Mouse (Mus musculus) liver, adult 2 months (tissue): ENCODE data around the gene Slc1a3. TPM values are rescaled to one million over a fixed set of nuclear protein-coding genes. Genes with fewer than 3 reads are reported as not detected.

Experiments
- DNase-seq: peaks from one replicate; pipeline ENCODE4 v3.0.0-alpha.2; 2011; ENCODE audit warnings: low read depth, low spot score; ENCODE audit errors: extremely low read depth
- H3K27ac ChIP-seq: fragments of 200-500 bp; replicated peaks from 2 replicates; pipeline ENCODE4 v1.5.1; 2012; ENCODE audit warnings: low read depth, mild to moderate bottlenecking, control low read depth, inconsistent platforms, low read length; ENCODE audit not compliant: insufficient read depth
- H3K27me3 ChIP-seq: fragments of 200-500 bp; 2 replicates; pipeline ENCODE4 v1.6.1; 2012; ENCODE audit warnings: mild to moderate bottlenecking, moderate library complexity, low read length, inconsistent platforms; ENCODE audit not compliant: control insufficient read depth, insufficient read depth
- H3K36me3 ChIP-seq: fragments of 200-500 bp; 2 replicates; pipeline ENCODE4 v1.6.1; 2012; ENCODE audit warnings: low read length, inconsistent platforms; ENCODE audit not compliant: control insufficient read depth, insufficient read depth
- H3K4me1 ChIP-seq: fragments of 200-500 bp; 2 replicates; pipeline ENCODE4 v1.6.1; 2011; ENCODE audit warnings: low read length; ENCODE audit not compliant: control insufficient read depth, insufficient read depth
- H3K4me3 ChIP-seq: fragments of 200-500 bp; 2 replicates; pipeline ENCODE4 v1.5.1; 2011; ENCODE audit warnings: low read depth, mild to moderate bottlenecking, control low read depth, low read length, moderate library complexity; ENCODE audit not compliant: insufficient read depth
- H3K79me2 ChIP-seq: fragments of 200-500 bp; 2 replicates; pipeline ENCODE4 v1.6.1; 2012; ENCODE audit warnings: inconsistent platforms, mild to moderate bottlenecking, low read length, moderate library complexity; ENCODE audit not compliant: control insufficient read depth, insufficient read depth
- H3K9ac ChIP-seq: fragments of 200-500 bp; 2 replicates; pipeline ENCODE4 v1.6.1; 2012; ENCODE audit warnings: low read depth, mild to moderate bottlenecking, control low read depth, inconsistent platforms, low read length
- CTCF ChIP-seq: fragments of 200-500 bp; IDR thresholded peaks from 2 replicates; pipeline ENCODE4 v1.5.1; 2011; ENCODE audit warnings: low read depth, low read length, control low read depth
- POLR2A ChIP-seq: fragments of 200-500 bp; IDR thresholded peaks from 2 replicates; pipeline ENCODE4 v1.6.1; 2011; ENCODE audit warnings: low read length, control low read depth; ENCODE audit not compliant: insufficient read depth; ENCODE audit errors: extremely low read depth
- WGBS: fragments of 180-500 bp; shearing (Covaris S2); methylation state at CpG from one replicate; pipeline ENCODE4 v1.1.7; 2018; 5-methylcytosine and 5-hydroxymethylcytosine counted together
- polyA plus RNA-seq: library from polyadenylated mRNA; depleted of rRNA; stranded (reverse); fragments of >200 nt; gene quantifications from 2 replicates; pipeline ENCODE4 v1.2.3, GENCODE M21; 2012
- total RNA-seq: library from RNA; depleted of rRNA; stranded (reverse); fragments of >200 nt; gene quantifications from 2 replicates; pipeline ENCODE4 v1.2.3, GENCODE M21; 2014

Slc1a3 gene
- total and polyA plus RNA-seq, 2 experiments: 0.12 to 0.46 TPM

- Histone ChIP-seq H3K27ac (no peak overlapping the region), H3K4me3 (no peak overlapping the region), H3K9ac (no peak overlapping the region), H3K27me3 (no peaks in the 10 kb centered on the region), H3K36me3 (no peaks in the 10 kb centered on the region), H3K79me2 (no peaks in the 10 kb centered on the region), H3K4me1 (no peaks in the 10 kb centered on the region)
- TF ChIP-seq CTCF: no peak
- TF ChIP-seq POLR2A: no peak
- DNase-seq: no peak
- 78% methylated on average over 8 of the region's 8 CpGs for WGBS
Observed at GRCm38 (mm10) chr15:8643997-8644692, 66.4 kb downstream of the Slc1a3 start.

DNA sequence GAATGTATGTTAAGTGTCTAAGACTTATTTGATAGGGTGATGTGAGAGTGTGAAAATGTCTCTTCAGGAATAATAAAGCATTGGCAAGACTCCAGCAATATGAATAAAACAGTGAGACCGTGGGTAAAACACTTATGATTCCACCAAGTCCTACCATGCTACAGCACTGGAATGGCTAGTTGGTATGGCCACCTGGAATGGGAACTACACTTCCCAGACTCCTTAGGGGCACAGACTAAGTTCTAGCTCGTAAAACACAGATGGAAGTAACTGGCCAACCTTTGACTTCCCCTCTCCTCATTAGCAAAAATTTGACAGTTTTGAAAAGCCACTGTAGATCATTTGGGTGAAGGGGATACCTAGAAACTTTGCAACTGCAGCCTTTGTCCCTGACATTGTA, 70.7 kb downstream of the Slc1a3 start:
- Histone ChIP-seq H3K27me3 (no peaks in the 10 kb centered on the region), H3K36me3 (no peaks in the 10 kb centered on the region), H3K27ac (no peak overlapping the region), H3K4me1 (no peaks in the 10 kb centered on the region), H3K9ac (no peak overlapping the region), H3K79me2 (no peaks in the 10 kb centered on the region), H3K4me3 (no peak overlapping the region)
- 69% methylated on average over 2 of the region's 2 CpGs for WGBS
- TF ChIP-seq CTCF (no peak), POLR2A (no peak)
- no peak for DNase-seq

DNA sequence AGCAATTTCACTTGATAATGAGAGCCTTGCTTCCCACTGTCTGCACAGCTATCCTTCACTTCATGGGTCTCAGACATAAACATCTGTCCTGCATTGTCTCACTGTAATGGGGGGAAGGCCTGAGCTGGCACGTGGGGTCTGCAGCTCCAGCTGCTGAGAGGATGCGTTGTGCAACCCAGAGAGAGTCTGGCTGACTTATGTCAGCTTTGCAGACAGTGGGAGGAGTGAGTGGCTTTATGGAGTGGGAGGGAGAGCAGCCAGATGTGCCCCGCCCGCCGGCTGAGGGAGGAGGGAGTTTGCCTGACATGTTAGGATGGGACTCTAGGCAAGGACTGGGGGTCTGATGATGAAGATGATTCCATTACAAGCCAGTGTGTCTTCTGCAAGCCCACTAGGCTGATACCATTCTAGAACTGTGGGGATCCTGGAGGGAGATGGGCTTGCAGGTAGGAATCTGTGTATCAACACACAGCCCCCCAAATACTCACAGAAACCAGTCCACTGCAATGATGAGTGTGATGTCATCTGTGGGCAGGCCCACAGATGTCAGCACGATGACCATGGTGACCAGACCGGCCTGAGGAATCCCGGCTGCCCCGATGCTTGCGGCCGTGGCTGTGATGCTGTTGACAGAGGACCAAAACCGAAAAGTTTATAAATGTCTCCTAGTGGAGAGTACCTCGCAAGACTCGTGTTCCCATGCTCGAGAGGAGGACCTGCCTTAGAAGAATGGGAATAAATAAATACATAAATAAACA, 71.8 kb downstream of the Slc1a3 start:
- Histone ChIP-seq H3K27ac (no peak overlapping the region), H3K27me3 (no peaks in the 10 kb centered on the region), H3K79me2 (no peaks in the 10 kb centered on the region), H3K4me1 (no peaks in the 10 kb centered on the region), H3K36me3 (no peaks in the 10 kb centered on the region), H3K9ac (no peak overlapping the region), H3K4me3 (no peak overlapping the region)
- 88% methylated on average over 15 of the region's 15 CpGs for WGBS
- TF ChIP-seq CTCF (no peak), POLR2A (no peak)
- no peak for DNase-seq

DNA sequence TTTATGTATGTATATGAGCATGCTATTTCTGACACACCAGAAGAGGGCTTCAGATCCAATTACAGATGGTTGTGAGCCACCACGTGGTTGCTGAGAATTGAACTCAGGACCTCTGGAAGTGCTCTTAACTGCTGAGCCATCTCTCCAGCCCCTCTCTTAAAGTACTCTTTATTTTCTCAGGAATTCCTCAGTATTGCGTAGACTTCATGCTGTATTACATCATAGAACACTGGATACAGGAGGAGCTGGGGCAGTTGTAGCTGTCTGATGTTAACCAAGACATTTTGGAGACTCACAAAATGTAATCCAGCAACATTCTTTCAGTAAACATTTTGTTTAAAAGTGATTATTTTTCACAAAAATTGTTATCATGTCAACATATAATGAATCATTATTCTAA, 73.3 kb downstream of the Slc1a3 start:
- Histone ChIP-seq H3K27ac (no peak overlapping the region), H3K36me3 (no peaks in the 10 kb centered on the region), H3K27me3 (no peaks in the 10 kb centered on the region), H3K4me1 (no peaks in the 10 kb centered on the region), H3K79me2 (no peaks in the 10 kb centered on the region), H3K4me3 (no peak overlapping the region), H3K9ac (no peak overlapping the region)
- 76% methylated on average over 2 of the region's 2 CpGs for WGBS
- TF ChIP-seq POLR2A (no peak), CTCF (no peak)
- DNase-seq: no peak

- no peaks in the 10 kb centered on the region for H3K27me3 ChIP-seq
- H3K36me3 ChIP-seq: no peaks in the 10 kb centered on the region
- no peak for TF ChIP-seq CTCF
- no peak for TF ChIP-seq POLR2A
- no peaks in the 10 kb centered on the region for H3K4me1 ChIP-seq
- DNase-seq: peak; percentile 41
- H3K4me3 ChIP-seq: no peak overlapping the region
- H3K9ac ChIP-seq: no peak overlapping the region
- no peak overlapping the region; the same call in 1 of the 2 replicates for H3K27ac ChIP-seq
- H3K79me2 ChIP-seq: no peaks in the 10 kb centered on the region
- WGBS: 83% methylated on average over 15 of the region's 15 CpGs
Observed at GRCm38 (mm10) chr15:8635974-8636373, 74.6 kb downstream of the Slc1a3 start.

- Histone ChIP-seq H3K4me1 (no peaks in the 10 kb centered on the region), H3K36me3 (no peaks in the 10 kb centered on the region), H3K27me3 (no peaks in the 10 kb centered on the region), H3K4me3 (no peak overlapping the region), H3K27ac (no peak overlapping the region), H3K79me2 (no peaks in the 10 kb centered on the region), H3K9ac (no peak overlapping the region)
- WGBS: 76% methylated on average over 4 of the region's 4 CpGs
- DNase-seq: no peak
- TF ChIP-seq POLR2A: no peak
- no peak for TF ChIP-seq CTCF
Observed at GRCm38 (mm10) chr15:8634807-8635206, 75.8 kb downstream of the Slc1a3 start.
